Mouse (Mus musculus) cortical plate, adult 2 months (tissue): ENCODE results near the gene Smndc1. TPM values are rescaled to one million over a fixed set of nuclear protein-coding genes. Genes with fewer than 3 reads are reported as not detected.

Source experiments
- H3K27ac ChIP-seq: fragments of 200-500 bp; 2 replicates; pipeline ENCODE4 v1.5.1; 2012; ENCODE audit warnings: low read length, control low read depth, inconsistent platforms; ENCODE audit not compliant: insufficient read depth
- H3K4me1 ChIP-seq: fragments of 200-500 bp; 2 replicates; pipeline ENCODE4 v1.6.1; 2011; ENCODE audit warnings: low read length; ENCODE audit not compliant: control insufficient read depth, insufficient read depth
- H3K4me3 ChIP-seq: fragments of 200-500 bp; 2 replicates; pipeline ENCODE4 v1.5.1; 2011; ENCODE audit warnings: mild to moderate bottlenecking, low read length, control low read depth; ENCODE audit not compliant: insufficient read depth
- CTCF ChIP-seq: fragments of 200-500 bp; IDR thresholded peaks from 2 replicates; pipeline ENCODE4 v1.5.1; 2011; ENCODE audit warnings: mild to moderate bottlenecking, control low read depth, low read length; ENCODE audit not compliant: insufficient read depth; ENCODE audit errors: extremely low read depth
- POLR2A ChIP-seq: fragments of 200-500 bp; IDR thresholded peaks from 2 replicates; pipeline ENCODE4 v1.6.1; 2011; ENCODE audit warnings: mild to moderate bottlenecking, low read length, control low read depth; ENCODE audit not compliant: insufficient read depth; ENCODE audit errors: extremely low read depth
- polyA plus RNA-seq: library from polyadenylated mRNA; depleted of rRNA; stranded (reverse); fragments of >200 nt; gene quantifications from 2 replicates; pipeline ENCODE4 v1.2.3, GENCODE M21; 2012

Smndc1 gene
- polyA plus RNA-seq, 1 experiment = 19.9 TPM

GRCm38 (mm10) chr19:53391787-53392186, 1.4 kb upstream of the Smndc1 start:
- peak overlapping the region; percentile 49; the same call in 1 of the 2 replicates for H3K4me3 ChIP-seq
- no peaks in the 10 kb centered on the region for H3K4me1 ChIP-seq
- no peak overlapping the region for H3K27ac ChIP-seq
- TF ChIP-seq POLR2A (no peak), CTCF (no peak)

GRCm38 (mm10) chr19:53391386-53391785, 1.0 kb upstream of the Smndc1 start:
- TF ChIP-seq CTCF (no peak), POLR2A (no peak)
- Histone ChIP-seq H3K4me1 (no peaks in the 10 kb centered on the region), H3K27ac (no peak overlapping the region), H3K4me3 (peak overlapping the region; percentile 49; the same call in 1 of the 2 replicates)

- H3K4me3 ChIP-seq = peak overlapping the region; percentile 49
- peak overlapping the region; percentile 72 for H3K27ac ChIP-seq
- H3K4me1 ChIP-seq = no peaks in the 10 kb centered on the region
- TF ChIP-seq CTCF (no peak), POLR2A (no peak)
Observed at GRCm38 (mm10) chr19:53389851-53390431, 437 bp downstream of the Smndc1 start.

- H3K4me1 ChIP-seq = no peaks in the 10 kb centered on the region
- no peak overlapping the region for H3K27ac ChIP-seq
- peak overlapping the region; percentile 49 for H3K4me3 ChIP-seq
- TF ChIP-seq CTCF (no peak), POLR2A (no peak)
Observed at GRCm38 (mm10) chr19:53389417-53389816, 961 bp downstream of the Smndc1 start.

- no peak overlapping the region for H3K27ac ChIP-seq
- H3K4me1 ChIP-seq = no peaks in the 10 kb centered on the region
- H3K4me3 ChIP-seq = no peak overlapping the region
- TF ChIP-seq CTCF (no peak), POLR2A (no peak)
Observed at GRCm38 (mm10) chr19:53383336-53383735, 7.0 kb downstream of the Smndc1 start.

- no peak for TF ChIP-seq POLR2A
- no peak for TF ChIP-seq CTCF
- Histone ChIP-seq H3K4me1 (no peaks in the 10 kb centered on the region), H3K4me3 (no peak overlapping the region), H3K27ac (no peak overlapping the region)
Observed at GRCm38 (mm10) chr19:53378421-53378820, 12.0 kb downstream of the Smndc1 start.

- TF ChIP-seq CTCF (no peak), POLR2A (no peak)
- H3K4me1 ChIP-seq = no peaks in the 10 kb centered on the region
- H3K27ac ChIP-seq = no peak overlapping the region
Observed at GRCm38 (mm10) chr19:53377652-53378051, 12.7 kb downstream of the Smndc1 start.

GRCm38 (mm10) chr19:53375816-53376215, 14.6 kb downstream of the Smndc1 start:
- TF ChIP-seq CTCF (no peak), POLR2A (no peak)
- H3K4me3 ChIP-seq = no peak overlapping the region
- no peaks in the 10 kb centered on the region for H3K4me1 ChIP-seq
- no peak overlapping the region for H3K27ac ChIP-seq

More at GRCm38 (mm10) chr19:53377652-53378051, 12.7 kb downstream of the Smndc1 start:
- H3K4me3 ChIP-seq = no peak overlapping the region

- Histone ChIP-seq H3K27ac (no peak overlapping the region), H3K4me1 (no peaks in the 10 kb centered on the region), H3K4me3 (no peak overlapping the region)
- TF ChIP-seq CTCF = no peak
Observed at GRCm38 (mm10) chr19:53375299-53375698, 15.1 kb downstream of the Smndc1 start.

- H3K27ac ChIP-seq = no peak overlapping the region
- no peak overlapping the region for H3K4me3 ChIP-seq
- no peak for TF ChIP-seq CTCF
- TF ChIP-seq POLR2A = no peak
- no peaks in the 10 kb centered on the region; the same call in 1 of the 2 replicates for H3K4me1 ChIP-seq
Observed at GRCm38 (mm10) chr19:53373570-53373969, 16.8 kb downstream of the Smndc1 start.
